Mouse (Mus musculus) kidney, adult 9 months (tissue): ENCODE measurements around the gene Arl6ip1.
"Not testable (repeated sequence)": the region's sequence is repeated elsewhere in the genome, so short reads cannot be mapped to it uniquely, and the experiment has no call there.

Experiments
- DNase-seq: peaks from one replicate; pipeline ENCODE4 v3.0.0; 2022

The Arl6ip1 gene

DNA sequence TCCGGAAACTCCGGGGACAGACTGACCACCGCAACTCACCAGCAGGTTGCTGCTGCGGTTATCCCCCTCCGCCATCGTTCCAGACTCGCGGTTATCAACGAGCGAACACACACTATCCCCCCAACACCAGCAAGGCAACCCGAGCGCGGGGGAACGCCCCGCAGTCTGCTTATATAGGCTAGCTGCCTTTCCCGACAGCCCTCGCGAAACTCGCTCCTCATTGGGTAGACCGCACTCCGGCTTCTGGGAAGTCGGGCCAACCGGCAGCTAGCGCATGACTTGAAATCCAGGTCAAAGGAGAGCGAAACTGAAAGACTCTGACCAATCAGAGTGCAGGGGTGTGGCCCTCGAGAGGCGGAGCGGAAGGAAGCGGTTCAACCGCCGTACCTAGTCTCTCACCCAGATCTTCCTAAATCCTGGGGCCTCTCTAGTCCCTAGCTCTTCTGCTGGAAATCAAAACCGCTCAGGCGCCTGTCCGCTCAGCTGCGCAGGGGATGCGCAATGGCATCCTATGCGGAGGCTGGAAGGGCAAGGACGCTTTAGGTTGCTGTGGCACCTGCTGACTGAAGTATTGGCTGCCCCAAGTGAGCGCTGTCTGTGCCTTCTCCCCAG lies at the start of gene Arl6ip1:
Arl6ip1 (minus strand) TSS at position 233 of the 612 bp plus-strand sequence.
- peak; percentile 99 for DNase-seq

DNA sequence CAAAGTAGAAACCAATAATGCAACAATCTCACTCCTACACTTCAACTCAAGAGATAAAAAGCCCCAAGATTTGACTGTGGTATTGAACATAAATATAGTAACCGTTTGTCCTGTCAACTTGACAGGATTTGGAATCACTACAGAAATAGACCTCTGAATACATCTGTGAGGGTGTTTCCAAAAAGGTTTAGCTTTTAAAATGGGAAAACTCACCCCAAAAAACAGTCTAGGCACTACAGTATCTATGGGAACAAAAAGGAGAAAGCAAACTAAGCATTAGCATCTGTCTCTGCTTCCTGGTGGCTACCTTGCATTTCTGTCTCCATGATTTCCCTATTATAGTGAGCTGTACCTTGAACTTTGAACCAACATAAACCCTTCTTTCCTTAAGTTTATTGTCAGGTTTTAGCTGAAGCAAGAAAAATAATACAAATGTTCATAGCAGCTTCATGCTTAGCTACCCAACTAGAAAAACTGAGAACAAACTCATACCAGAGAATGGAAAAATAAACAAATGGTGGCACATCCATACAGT lies 46.4 kb upstream of the Arl6ip1 start:
- peak; percentile 60 for DNase-seq

DNA sequence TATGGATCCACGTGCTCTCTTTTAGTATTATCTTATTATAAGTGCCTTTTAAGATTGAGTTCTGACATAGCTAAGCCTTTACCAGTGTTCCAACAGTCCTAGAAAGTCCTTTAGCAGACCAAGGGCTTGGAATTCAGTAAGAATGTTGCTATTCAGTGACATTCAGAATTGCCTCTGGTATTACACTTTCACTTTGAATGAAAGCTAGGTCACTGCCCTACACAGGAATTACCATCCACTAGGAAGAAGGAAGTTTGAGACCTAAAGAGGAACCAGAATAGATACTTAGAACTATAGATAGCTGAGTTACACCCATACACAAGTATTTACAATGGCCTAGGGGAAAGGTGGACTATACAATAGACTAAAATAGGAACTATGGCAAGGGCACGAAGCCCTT lies 40.7 kb upstream of the Arl6ip1 start:
- DNase-seq = not testable (repeated sequence)

DNA sequence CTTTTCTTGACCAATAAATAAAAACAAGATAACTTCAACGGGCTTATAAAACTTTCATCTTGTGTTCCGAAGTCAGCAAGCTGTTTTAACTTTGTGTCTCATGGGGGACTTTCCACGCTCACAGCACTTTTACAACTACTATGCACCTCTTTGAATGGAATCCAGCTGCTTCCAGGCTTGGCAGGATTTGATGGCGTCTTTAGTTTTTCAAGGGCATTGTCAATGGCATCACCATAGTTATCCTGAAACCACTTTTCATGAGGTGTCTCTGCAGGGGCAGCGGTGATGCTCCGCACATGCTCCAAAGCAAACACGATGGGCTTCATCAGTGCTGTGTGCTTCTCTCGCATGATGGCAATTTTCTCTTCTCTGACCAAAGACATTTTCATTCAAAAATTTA lies 33.5 kb upstream of the Arl6ip1 start:
- no peak for DNase-seq

DNA sequence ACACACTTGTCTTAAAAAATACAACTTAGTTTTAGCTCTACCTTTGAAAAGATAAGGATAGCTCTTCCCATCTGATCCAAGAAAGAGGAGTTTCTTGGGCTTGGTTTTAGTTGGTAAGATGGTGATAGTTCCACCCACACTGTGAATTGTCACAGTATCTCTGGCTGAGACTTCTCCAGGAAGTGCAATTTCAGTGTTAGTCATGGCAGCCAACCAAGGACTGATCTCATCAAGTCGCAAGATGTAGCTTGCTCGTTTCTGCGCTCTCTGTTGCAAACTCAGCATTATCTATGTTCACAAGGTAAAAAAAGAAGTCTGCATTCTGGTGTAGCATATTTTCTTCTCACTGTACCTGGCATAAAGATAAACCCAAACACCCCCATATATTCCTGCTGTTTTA lies 30.7 kb upstream of the Arl6ip1 start:
- no peak for DNase-seq

DNA sequence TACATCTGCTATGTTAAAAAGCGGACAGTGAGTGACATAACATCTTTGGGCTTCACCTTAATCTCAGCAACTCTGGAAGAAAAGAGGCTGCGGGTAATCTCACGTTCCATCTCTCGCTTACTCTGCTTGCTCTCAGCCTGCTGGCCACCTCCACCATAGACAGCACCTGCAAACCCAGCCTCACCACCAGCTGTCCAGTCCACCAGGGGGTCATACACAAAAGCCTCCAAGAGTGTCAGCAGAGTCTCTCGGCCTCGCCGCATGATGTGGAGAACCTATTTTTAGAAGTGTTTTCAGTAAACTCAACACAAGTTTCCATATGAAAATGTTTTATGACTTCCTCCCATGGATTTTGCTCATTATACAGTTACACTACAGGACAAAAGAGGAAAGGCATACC lies 27.0 kb upstream of the Arl6ip1 start:
- DNase-seq = no peak

DNA sequence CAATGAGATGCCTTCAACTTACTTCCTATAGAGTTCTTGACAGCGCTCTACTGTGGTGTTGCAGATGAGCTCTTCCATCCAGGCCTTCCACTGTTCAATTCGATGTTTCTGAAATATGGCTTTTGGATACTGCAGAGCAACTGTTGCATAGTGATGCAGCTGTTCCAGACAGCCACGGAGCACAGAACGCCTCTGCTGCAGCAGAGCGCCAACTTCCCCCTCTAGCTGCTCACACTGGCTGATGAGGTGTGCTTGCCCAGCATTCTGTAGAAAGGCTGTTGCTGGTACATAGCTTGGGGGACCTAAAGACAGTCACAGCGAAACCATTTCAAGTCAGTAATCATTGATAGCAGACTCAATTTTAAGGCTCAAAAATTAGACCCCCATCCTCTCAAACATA lies 24.7 kb upstream of the Arl6ip1 start:
- DNase-seq = no peak

DNA sequence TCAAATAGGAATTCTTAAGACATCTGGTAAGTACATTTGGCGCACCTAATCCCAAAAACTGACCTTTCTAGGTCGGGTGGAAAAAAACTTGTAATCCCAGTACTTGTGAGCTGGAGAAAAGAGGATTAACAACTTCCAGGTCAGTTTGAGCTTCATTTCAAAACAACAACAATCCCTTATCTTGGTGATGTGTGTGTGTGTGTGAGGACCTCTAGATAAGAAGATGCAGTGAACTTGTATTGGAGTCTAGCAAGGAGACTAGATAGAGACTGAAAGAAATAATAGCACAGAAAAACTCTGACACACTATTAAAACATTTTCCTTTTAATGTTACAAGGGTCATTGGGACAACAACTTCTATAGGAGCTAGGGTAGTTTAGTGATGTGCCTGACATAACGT lies 14.1 kb upstream of the Arl6ip1 start:
- no peak for DNase-seq

DNA sequence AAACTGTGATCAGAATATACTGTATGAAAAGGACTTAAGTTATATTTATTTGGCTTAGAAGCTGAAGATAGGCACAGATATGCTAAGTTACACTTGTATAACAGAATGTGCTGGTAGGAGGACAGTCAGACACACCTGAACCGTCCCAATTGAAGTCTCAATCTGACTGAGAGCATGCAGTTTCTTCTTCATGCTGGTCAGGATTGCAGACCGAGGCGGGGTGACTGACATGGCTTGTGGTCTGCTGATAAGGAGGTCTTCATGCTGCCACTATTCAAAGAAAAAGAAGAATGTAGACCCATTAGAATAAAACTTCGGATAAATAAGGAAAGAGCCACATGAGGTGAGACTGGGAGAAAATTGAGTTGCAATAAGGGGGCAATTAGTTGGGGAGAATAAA lies 13.7 kb upstream of the Arl6ip1 start:
- no peak for DNase-seq

DNA sequence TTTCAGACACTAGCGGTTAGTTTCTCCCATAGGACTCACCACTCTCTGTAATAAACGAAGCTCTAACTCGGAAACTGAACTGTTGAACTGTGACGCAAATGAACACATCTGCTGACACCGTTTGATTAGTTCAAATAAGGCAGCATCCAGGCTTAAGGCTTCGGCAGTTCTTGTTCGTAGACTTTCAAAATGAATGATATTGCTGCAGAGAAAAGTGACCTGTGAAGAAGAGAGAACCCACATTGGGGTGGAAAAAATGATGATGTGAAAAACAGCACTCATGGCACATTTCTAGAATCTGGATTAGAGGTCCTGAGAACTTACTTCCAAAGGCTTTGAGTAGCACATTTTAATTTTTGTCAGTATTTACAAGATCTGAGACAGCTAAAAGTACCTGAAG lies 11.8 kb upstream of the Arl6ip1 start:
- DNase-seq = no peak

DNA sequence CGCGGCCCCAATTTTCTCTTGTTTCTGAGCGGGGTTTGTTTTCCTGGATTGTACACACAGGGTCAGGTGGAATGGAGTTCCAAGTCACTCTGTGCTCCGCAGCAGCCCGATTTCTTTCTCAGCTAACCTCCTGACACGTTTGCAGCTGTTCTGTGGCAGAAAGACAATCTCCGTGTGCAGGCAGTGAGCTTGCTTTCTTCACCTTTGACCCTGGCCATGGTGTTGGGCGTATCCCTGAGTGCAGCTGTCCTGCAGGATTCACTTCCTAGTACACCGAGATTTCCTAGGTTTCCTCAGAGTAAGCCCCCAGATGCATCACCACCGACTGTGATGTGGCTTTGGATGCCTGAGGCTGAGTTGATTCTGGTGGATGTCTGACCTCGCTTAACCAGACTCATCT lies 5.7 kb upstream of the Arl6ip1 start:
- DNase-seq = no peak

DNA sequence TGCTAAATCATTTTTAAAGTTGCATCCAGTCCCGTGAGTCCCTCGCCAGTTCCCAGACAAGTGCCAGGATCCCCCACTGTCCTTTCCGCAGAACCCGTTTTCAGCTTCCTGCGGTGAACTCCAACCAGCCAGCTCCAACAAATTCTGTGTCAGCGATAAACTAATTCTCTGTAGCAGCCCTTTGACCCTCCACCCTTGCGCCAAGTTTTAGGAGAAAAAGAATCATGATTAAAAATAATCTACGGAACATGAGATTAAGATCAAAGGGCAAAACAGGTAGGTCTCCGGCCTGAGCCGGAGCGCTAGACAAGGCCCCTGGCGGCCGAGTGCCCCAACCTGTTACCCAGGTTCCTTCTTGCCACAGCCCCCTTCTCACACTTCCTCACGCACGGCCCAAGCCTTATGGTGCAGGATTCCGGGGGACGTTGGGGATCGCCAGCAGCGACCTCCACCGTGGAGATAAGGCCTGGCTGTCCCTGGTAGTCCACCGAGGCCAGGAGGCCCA lies 485 bp downstream of the Arl6ip1 start:
- DNase-seq = peak; percentile 86

DNA sequence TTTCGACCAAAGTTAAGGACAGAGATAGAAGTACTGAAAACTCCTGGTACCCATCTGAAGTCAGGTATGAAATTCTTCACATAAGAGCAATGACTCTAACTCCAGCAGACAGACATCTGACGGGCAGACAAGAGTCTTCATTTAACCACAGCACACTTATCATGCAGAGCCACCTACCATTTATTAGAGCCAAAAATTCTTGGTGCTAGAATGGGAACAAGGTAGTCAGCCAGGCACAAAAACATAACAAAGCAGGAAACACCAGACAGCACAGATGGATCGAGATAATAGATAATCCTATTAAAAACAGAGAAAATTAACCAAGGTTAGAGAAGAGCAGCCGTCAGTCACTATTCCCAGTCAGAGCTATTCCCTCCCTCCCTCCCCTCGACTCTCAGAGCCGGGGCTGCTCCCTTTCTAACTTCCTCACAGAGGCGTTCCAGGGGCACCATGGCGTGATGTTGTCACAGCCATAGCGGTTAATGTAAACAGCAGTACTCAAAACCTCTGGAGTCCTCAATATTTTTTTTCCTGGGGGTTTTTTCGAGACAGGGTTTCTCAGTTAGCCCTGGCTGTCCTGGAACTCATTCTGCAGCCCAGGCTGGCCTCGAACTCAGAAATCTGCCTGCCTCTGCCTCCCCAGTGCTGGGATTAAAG lies 3.1 kb downstream of the Arl6ip1 start:
- peak; percentile 37 for DNase-seq

DNA sequence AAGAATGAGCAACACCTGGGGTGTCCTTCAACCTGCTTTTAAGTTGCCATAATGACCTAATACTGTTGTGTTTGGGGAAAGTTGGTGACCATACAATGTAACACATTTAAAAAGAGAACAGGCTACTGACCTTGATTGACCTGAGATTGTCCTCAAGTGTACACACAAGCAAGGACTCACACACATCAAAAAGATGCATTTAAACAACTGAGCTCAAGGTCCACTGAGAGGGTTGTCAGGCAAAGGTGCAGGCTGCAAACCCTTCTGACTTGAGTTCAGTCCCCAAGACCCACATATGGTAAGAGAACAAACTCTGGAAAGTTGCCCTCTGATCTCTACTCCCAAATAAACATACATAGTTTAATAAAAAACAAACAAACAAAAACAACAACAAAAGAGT lies 3.7 kb downstream of the Arl6ip1 start:
- peak; percentile 19 for DNase-seq

DNA sequence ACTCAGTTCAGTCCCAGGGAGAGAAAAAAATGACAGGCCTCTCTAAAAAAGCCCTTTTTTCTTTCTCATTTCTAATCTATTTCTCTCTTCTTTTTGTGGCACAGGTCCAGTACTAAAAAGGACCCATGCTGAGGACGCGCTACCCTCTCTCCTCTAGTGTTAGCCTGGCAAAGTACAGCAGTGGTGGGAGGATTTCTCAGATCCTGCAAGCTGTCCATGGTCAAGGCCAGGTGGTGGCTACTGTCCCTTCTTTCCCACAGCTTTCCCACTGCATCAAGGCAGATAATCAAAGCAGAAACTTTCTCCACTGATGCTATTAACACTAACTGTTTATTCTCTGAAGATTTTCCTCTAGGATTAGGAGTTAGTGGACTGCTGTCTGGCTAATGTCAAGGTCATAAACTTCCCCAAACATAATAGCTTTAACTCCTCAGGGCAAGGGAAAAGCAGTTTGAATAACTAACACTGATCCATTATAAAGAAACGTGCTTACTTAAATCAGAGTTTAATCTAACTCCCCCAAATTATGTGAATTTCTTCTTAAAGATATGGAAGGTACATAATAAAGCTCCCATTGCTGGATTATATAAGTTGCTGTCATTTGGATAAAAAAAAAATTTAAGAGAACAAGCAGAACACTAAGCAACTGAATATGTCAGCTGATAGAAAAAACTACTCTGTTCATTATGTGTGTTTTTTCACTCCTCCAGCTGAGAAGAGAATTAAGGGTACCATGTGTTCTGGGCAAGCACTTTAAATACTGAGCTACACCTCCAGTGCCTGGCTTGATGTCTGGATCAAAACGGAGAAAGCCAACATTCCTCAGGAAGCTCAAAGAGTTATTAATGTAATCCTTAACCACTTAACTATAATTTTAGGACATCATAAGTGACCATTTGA lies 5.7 kb downstream of the Arl6ip1 start:
- DNase-seq = peak; percentile 20

DNA sequence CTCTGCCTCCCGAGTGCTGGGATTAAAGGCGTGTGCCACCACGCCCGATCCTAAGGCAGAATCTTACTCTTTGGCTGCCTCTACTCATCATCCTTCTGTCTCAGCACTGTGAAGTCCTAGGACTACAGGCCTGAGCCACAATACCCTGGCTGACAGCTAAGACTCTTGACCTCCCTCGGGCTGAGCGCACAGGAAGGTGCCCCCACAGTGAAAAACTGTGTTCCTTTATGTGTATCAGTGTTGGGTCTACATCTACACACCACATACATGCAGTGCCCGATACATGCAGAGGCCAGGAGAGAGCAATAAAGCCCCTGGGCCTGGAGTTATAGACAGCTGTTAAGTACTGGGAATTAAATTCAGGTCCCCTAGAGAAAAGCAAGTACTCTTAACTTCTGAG lies 7.2 kb downstream of the Arl6ip1 start:
- DNase-seq = no peak

DNA sequence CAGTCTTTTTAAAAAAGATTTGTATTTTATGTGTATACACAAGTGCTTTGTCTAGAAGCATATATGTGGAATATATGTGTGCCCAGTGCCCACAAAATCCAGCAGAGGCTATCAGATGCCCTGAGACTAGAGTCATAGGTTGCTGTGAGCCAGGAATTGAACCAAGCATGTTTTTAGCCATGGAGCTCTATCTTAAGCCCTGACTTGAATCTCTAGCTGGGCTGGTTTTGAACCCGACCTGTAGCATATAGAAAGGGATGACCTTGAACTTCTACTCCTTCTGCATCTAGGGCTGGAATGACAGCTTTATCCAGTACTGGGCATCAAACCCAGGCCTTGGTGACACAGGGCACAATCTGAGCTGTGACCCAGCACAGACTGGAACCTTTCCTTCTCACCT lies 8.8 kb downstream of the Arl6ip1 start:
- DNase-seq = no peak

DNA sequence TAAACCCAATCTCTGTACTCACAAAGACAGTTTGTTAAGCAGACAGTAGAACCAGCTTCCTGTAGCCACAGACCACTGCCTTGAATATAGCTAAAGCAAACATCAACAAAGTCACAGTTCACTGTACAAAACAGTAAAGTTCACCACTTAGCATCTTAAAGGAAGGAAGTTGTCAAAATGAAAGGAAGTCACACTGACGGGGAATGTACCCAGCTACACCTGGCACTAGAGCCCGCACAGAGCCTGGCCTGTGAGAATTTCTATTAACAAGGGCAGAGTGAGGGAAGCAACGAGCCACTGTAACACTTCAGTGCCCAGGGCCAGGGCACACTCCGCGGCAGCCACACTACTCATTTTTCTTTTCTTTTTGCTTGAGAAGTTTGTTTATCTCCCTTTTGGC lies 9.5 kb downstream of the Arl6ip1 start:
- DNase-seq = peak; percentile 49

DNA sequence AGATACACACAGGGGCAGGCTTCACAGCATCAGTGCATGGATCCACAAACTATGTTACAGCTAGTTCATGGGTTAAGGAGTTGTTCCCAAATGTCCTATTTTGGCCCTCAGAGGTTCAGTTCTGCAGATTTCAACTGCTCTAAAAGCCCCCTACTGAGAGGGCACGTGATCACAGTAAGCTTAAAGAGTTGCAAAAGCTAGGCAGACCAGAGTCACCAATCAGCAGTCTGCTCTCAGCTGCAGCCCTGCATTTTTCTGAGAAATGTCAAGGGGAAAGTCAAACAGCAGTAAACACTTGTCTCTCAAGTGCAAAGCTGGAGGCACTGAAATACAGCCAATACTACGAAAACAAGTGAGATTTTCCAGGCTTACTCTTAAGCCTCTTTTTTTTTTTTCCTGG lies 10.3 kb downstream of the Arl6ip1 start:
- DNase-seq = peak; percentile 74

DNA sequence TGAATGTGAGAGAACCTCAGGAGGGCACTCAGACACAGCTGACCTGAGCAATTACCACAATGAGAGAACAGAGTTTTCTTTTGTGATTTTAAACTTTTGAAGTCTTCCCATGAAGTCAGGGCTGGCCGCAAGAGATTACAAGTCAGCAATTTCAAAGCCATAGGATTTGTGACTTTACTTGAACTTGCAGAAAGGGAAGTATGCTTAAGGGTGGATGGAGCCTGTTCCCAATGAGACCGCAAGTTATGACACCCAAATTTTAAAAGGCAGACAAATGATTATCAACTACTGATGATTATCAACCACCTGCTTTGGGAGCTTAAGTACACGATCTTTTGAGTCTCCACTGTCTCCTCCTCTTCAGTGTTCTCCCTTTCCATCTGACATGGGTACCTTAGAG lies 11.0 kb downstream of the Arl6ip1 start:
- DNase-seq = no peak

DNA sequence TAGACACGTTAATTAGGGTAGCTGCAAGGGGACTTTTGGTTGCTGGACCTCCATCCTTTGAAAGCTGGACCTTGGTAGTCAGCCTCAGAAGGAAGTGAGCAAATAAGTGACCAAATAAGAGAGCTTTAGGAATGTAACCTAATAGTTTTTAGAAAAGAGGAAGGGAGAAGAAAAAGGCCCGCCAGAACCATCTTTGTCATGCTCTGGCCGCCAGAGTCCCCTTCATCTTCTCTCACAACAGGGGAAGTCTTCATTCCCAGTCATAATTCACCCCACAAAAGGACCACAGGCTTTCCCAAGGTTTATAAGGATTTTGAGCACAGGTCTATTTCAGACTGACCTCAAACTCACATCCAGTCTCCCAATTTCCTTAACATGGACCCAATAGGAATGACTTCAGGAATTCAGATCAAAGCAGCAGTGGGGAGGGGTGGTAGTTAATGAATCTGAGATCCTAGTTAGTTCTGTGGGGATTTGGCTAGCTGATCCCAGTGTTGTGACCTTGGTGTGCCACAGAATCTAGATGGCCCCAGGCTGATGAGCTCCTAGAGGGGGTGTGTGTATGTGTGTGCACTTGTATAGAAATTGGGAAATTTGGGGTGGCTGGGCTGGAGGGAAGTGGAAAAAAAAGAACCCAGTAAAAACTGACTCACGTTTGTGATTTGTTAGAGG lies 11.8 kb downstream of the Arl6ip1 start:
- DNase-seq = peak; percentile 83

DNA sequence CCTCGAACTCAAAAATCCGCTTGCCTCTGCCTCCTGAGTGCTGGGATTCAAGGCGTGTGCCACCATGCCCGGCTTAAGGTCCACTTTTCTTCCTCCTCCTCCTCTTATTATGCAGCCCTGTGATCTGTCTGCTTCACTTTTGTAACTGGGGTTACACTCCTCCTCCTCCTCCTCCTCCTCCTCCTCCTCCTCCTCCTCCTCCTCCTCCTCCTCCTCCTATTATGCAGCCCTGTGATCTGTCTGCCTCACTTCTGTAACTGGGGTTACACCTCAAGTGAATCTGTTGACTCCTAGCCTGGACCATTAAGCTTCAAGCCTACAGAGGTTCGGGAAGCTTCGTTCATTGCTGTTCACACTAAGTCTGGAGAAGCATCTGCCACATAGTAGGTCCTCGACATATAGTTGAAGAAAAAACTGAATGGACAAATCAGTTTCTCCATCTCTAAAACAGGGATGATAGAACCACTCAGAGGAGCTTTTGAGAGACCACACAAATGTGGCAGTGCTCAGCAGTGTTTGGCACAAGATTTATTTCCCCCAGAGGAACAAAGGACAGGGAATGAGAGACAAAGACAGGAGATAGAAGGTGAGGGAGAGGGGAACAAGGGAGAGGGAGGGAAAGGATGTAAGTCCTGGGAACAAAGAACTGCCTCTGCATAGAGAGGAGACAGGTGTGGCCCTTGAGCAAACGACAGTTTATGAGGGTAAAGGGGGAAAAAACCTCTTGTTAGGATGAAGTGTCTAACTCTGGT lies 12.5 kb downstream of the Arl6ip1 start:
- no peak for DNase-seq
